Mouse (Mus musculus): ENCODE measurements at regions not wholly inside any gene's neighbourhood (a gene's known extent, or its start where the extent isn't known, plus 50 kb on each side); places are given as distances from the start of the nearest gene placed in this dataset.
A peak's percentile ranks its signal among the peaks of the same experiment; 100 is the strongest.

GRCm38 (mm10) chr11:20913598-20914296 is 82.9 kb upstream of the Lgalsl start:
- peak; percentile 99 for TF ChIP-seq CTCF (IDR thresholded peaks at IDR 0.05; ENCODE audit: low read depth)
- TF ChIP-seq EP300 (optimal IDR thresholded peaks at IDR 0.05) = no peak
